Mouse (Mus musculus) layer of hippocampus, postnatal 25 days (tissue): ENCODE data around the gene Haus2. TPM values are rescaled to one million over a fixed set of nuclear protein-coding genes. Genes with fewer than 3 reads are reported as not detected.

Source experiments
- DNase-seq, 2 experiments: peaks; one replicate each; pipeline ENCODE4 v3.0.0; 2022; ENCODE audit warnings: mixed read lengths in 2 of 2, low spot score in 1 of 2; ENCODE audit errors: extremely low spot score in 1 of 2
- total RNA-seq, 2 experiments: library from RNA; stranded (reverse); gene quantifications; 2 replicates each; pipeline ENCODE4 v1.2.3; 2021

Haus2 gene
- total RNA-seq, 2 experiments from 2014 or later: 13.9 to 14.5 TPM

DNA sequence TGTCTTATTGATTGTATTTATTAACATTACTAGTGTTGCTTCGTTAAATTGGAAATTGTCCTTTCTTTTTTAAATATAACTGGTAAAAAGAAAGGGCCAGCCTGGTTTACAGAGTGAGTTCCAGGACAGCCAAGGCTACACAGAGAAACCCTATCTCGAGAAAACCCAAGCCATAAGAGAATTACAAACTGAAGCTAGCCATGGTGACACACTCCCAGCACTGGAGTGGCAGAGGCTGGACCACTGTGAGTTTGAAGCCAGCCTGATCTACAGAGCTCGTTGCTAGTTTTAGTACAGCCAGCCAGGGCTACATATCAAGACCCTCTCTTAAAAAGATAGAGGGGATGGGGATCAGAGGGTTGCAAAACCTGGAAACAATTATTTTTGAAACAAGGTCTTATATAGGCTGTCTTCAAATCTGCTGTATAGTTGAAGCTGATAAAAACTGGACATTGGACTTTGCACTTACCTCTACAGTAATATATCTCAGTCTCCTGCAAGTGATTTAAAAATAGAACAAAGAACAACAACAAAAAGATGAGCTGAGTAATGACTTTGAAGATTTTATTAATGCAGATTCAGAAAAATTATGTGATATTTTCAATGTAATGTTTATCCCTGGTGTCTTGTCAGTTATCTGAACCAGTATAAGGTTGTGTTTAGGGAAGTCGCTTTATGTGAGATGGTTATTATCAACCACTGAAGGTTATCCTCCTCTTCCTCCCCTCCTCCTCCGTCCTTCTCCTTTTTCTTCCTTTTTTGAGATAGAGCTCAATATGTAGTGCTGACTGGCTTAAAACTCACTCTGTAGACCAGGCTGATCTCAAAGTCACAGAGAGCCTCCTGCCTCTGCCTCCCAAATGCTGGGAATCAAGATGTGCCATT is 7.3 kb downstream of the Haus2 start:
- no peak for DNase-seq

DNA sequence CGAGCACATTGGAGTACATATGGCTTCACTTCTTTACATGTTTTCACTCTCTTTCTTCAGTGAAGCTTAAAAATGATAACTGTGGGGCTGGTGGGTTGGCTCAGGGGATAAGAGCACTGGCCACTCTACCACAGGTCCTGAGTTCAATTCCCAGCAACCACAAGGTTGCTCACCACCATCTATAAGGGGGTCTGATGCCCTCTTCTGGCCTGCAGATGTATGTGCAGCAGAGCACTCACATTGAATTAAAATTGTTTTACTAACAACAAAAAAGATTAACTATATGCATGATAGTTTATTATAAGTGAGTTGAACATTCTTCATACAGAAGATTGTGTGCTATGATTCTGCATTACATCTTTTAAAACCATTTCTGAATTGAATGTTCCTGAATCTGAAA is 10.4 kb downstream of the Haus2 start:
- DNase-seq: no peak

DNA sequence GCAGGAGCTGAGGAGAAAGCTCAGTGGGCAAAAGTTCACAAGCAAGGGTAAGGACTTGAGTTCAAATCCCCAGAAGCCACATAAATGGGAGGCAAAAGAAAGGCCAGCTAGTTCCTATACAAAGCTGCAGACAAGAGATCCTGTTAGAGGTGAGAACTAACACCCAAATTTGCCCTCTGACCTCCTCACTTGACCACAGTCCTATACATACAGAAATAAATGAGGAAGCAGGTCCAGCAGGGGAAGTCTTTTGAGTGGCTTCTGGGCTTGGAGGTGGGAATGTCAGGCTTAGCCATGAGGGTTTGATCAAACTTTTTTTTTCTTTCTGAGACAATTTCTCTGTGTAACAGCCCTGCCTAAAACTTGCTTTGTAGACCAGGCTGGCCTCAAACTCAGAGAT is 13.7 kb downstream of the Haus2 start:
- DNase-seq: no peak

DNA sequence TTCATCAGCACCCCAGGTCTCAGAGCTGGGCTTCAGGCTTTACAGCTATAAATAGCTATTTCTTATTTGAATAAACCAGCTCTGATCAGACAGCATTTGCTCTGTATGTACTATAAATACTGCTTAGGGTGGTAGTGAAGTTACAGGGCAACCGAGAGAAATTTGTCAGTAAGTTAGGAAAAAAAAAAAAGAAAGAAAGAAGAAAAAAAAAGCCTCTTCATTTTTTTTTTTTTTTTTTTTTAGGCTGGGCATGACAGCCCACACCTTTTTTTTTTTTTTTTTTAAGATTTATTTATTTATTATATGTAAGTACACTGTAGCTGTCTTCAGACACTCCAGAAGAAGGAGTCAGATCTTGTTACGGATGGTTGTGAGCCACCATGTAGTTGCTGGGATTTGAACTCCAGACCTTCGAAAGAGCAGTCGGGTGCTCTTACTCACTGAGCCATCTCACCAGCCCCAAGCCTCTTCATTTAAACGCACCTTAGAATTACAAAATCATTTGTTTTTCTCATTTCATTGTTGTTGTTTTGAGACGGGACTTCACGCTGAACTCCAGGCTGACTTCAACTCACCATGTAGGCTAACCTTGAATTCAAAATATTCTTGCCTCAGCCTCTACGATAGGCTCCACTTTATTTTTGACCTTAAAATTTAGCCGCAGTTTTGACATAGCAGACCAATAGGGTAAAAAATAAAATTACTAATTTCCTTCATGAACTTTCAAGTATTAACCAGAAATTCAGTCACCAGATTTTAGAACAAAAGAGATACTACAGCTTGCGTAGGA is 19.1 kb downstream of the Haus2 start:
- DNase-seq: no peak

DNA sequence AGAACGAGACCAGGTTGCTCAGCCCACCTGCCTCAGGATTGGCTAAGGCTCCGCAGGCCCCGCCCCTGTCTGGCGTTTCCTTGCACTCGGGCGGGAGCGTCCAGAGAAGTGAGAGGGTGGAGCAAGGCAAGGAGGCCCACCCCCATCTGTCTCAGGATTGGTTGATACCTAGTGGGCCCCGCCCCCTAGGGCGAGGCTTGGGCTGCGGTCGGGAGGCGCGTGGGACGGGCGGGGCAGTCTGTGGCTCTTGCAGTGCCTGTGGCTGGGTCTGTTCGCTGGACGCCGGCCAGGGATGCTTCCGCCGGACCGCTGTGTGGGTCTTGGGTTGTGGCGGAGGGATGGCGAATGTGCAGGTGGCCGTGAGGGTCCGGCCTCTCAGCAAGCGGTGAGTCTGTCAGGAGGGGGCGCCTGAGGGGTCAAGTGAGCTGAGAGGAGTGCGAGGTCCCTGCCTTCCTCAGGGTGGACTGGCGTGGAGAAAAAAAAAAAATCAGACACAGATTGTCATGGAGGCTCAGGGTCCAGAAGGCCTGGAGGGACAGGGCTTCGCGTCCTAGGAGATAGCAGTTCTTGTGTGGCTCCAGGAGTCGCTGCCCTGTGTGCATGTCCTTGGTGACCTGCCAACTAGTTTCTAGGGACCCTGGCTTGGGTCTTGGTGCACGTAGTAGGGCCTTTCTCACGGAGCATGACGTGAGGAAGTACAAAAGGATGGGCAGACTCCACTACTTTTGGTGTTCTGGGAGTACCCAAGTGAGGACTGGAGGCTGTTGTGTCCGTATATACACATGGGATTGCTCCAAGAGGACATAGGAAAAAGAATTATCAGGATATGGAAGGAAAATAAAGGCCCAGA is 19.9 kb downstream of the Haus2 start, which contains the start of gene Stard9:
Gene Stard9 (plus strand): TSS at position 236 of the 850 bp plus-strand sequence.
- DNase-seq: peak; percentile 82 to 86

DNA sequence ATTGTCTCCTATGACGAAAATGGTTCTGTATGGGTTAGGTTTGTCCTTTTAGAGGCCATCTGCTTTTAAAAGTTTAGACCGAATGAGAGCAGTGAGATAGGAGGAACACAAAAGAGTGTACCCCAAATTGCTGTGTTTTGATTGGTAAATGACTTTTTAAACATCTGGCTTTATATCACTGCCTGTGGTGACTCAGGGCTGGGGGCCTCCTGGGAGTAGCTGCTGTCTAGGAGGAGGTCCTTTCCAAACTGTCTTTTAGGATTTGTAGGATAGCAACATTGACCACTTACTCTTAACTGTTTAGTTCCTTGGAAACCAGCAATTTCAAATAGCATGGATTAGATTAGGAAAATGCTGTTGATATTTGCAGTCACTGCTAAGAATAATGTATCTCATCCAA is 21.1 kb downstream of the Haus2 start:
- no peak for DNase-seq

DNA sequence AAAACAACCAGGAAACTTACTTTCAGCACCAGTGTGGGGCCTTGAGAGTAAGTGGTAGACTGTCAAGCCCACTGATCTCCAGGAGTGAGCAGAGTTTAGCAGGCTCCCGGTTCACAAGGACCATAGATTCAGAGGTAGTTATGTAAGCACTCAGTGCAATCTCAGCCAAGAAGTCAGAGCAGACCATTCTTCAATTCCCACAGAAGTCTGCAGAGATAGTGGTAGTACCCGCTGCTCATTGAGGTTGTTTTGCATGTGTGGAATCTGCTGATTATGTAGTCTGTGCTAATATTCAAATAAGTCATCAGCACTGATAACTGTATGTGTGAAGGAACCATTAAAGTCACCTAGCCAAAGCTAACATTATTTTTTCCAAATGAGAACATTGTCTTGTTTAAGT is 21.5 kb downstream of the Haus2 start:
- no peak for DNase-seq

DNA sequence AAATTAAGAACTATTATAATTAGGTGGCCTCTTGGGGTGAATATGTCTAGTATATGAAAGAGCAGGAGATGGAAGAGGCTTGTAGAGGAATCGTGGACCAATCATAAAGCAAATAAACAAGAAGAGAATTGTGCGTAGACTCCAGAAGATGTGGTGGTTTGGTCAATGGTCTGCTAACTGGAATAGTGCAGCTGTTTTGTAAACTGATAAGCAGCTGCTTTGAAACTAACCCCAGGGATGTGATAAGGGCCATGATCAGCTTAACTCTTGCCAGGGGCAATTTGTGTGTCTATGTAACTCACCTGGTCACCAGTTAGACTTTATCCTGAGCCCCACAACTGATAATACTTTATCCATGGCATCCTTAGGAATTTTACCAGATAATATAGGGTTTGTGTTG is 22.3 kb downstream of the Haus2 start:
- no peak for DNase-seq

DNA sequence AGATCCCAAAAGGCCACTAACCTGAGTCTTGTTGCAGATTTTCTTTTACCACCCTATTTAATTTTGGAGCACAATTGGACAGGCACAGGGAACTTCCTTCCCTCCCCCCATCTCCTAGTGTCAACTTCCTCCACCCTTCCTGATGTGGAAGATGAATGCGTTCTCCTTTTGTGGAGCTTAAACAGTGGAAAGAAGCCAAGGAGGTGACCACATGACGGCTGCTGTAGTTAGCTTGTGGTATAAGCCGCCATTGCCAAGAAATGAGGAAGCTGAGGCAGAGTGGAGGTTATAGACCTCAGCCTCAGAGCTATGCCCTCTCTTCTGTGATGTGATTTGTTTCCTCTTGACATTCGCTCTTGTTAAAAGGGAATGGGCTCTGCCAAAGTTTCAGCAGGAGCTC is 22.8 kb downstream of the Haus2 start:
- DNase-seq: no peak

DNA sequence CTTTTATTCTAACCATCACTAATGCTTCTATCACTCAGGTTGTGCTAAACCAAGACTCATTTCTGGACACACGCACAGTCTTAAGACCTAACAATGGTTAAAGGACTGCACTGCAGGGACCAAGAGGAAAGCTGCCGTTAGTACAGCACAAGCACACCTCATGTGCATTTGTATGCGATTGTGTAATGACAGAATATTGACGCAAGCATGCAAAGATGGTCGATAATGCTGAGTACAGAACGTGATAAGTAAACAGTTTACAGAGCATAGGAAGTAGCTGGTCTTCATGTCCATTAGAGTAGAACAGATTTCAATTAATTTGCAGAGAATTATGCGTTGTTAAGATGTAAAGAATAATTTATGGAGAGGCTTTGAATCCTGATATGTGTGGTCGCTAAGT is 31.7 kb downstream of the Haus2 start:
- no peak for DNase-seq

DNA sequence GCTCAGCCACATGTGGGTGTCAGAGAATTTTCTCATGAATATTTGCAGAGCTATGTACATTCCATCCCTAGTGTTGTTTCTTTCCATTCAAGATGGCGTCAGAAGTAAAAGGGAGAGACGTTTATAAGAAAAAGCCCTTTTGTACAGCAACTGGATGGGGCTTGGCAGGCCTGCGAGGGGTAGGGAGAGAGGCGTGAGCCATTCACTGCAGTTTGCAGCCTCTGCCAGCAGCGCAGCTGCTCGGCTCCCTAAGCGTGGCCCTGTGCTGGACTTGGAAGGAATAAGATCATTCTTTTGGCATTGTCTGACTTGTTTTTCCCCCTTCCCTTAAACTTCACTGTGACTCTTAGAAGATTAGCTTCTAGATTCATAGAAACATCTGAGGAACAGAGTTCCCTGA is 34.7 kb downstream of the Haus2 start:
- peak in 1 of 2 experiments; percentile 19 for DNase-seq

DNA sequence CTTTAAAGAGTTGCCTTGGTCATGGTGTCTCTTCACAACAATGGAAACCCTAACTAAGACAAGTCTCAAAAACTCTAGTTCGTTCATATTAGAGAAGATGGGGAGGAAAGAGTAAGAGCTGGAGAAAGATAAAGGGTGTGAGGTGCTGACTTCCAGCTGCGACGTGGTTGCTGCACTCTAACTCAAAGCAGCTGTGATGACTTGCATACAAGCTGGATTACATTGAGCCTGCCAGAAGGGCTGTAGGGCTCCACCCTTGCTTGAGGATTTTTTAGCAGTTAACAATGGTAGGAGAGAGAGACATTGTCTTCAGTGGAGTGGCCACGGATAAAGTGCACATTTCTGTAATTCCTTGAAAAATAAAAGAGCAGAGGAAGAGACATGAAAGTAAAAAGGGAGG is 37.6 kb downstream of the Haus2 start:
- DNase-seq: no peak

DNA sequence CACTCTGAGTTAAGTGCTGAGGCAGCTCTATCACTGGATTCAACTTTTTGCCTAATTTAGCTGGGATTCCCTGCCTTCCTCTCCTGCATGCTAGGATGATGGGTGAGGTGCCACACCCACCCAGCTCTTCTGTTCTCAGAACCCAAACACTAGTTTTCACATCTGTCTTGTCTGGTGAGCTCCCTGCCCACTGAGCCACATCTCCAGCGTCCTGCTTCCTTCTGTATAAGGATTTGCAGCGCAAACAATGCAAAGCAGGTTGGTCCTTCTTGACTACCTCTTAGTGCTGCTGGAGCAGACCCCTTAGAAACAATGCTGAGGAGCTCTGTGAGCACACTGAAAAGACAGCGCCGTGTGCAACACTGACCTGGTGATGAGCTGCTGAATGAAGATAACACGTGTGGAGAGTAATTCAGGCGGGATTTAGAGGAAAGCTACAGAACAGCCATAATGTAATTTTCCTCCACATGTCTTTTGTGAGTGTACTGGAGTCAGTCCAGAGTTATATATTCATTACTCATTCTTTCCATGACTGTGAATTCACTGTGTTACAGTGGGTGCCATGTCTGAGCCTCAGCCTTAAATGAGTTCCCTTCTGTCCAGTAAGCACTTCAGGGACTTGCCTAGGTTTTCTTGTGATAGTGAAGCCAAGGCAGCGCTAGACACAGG is 43.2 kb downstream of the Haus2 start:
- no peak for DNase-seq

DNA sequence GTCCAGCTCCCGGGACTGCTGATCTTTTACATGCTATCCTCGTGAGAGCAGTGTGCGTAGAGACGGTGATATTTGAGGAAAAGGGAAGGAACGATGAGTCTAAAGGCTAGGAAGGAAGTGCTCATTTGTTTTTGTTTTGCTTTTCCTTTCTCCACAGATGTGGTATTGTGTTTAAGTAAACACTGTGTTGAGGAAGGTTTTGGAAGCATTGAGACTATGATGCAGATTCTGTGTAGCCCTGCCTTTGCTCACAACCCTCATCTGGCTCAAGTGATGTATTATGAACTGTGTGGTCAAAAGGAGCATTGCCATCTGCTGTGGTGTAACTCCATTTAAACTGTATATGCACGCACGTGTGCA is 43.7 kb downstream of the Haus2 start:
- no peak for DNase-seq

DNA sequence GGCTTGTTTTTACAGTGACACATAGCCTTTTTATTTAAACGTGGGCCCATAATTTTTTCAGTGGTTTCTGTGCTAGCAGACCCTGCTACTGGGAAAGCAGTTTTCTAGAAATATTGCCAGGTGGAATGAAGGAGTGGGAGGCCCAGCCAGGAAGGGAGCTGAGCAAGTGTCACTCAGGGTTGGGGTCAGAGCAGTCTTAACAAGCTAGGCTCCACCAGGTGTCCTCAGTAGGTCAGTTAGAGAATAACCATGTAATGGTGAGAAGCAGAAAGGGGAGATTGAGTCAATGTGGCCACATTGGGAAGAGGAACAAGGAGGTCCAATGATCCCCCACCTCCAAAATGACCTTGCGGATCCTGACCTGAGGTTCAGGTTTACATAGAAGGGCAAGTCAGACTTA is 45.5 kb downstream of the Haus2 start:
- DNase-seq: no peak

DNA sequence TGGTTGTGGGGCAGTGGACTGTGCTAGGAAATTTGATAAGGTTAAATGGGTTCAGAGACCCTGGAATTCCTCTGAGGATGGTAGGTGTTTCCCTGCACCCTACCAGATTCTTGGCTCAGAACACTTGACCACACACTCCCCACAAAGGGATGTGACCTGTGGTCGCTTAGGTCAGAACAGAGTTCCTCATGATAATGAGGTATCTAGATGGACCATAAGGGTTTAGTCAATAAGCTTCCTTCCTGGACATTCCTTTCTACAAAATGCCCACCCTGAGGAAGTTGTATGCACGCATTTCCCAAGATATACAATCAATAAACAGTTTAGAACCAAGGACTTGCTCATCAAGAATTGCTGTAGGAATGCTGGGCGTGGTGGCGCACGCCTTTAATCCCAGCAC is 46.7 kb downstream of the Haus2 start:
- DNase-seq: no peak

DNA sequence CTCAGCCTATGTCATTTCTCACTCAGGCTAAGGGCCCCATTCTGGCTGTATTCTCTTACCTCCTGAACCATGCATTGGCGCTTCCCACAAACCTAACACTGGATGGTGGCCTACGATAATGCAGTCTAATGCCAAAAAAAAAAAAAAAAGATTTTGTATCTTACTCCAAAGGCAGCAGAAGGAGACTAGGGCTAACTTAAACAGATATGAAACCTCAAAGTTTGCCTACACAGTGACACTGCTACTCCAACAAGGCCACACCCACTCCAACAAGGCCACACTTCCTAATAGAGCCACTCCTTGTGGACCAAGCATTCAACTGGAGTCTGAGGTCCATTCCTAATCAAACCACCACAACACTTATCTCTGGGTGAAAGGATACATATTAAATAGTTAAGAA is 47.5 kb downstream of the Haus2 start:
- DNase-seq: no peak

DNA sequence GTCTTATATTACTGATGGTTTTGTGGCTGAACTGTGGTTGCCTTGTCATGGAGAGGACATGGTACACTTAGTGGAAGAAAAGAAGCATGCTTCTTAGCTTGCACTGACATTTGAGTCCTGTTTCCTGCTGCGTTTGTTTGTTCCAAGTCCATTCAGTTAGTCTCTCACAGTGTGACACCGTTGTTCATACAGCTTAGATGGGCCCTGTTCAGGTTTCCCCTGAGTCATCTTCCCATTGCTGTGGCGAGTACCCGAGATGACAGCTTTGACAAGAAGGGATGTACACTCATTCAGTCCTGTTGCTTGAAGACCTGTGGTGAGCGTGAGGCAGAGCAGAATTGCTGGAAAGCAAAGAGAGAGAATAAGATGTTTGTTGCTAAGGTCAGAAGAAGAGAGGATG is 49.3 kb downstream of the Haus2 start:
- no peak for DNase-seq

DNA sequence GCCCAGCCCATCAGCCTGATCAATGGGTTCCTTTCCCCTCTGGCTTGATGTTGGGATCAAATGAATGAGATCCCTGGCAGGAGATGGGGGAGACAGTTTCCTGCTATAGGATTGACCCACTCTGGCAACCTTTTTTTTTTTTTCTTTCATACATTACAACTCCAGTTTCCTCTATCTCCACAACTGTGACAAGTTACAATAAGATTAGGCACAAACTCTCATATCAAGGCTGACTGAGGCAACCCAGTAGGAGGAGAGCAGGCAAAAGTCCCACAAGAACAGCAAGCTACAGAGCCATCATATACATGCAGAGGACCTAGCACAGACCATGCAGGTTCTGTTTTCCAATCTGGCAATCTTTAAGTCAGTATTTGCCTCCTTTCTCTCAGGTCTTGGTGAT is 50.1 kb downstream of the Haus2 start:
- no peak for DNase-seq

DNA sequence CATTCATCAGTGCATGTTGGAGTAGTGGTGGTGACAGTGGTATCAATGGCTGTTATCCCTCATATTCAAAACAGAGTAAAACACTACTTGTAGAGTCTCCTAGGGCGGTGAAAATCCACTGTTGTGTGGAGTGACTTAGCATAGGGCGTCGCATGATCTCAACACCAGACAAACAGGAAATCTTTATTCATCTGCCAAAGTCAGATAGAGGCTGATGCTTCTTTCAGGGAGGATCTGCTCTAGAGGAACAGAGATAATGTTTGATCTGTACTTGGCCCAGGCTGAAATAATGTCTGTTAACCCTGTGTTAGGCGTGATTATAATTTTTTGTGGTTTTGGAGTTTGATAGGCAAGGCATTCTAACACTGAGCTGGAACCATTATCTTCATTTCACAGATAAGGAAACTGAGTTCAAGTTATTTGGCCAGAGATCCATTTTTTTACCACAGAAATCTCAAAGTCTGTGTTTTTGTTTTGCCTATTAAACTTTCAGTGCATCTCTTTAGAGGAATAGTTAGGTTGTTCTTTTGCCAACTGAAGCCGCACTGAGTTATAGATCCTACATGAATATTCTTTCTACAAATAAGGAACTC is 51.4 kb downstream of the Haus2 start:
- no peak for DNase-seq
